Mouse (Mus musculus) kidney, adult 2 months (tissue): ENCODE measurements at regions not wholly inside any gene's neighbourhood (a gene's known extent, or its start where the extent isn't known, plus 50 kb on each side); places are given as distances from the start of the nearest gene placed in this dataset.

ENCODE experiments used
- DNase-seq: peaks from one replicate; pipeline ENCODE4 v3.0.0; 2021
- H3K27ac ChIP-seq: fragments of 200-500 bp; 2 replicates; pipeline ENCODE4 v1.5.1; 2012; ENCODE audit warnings: low read depth, low read length, control low read depth, inconsistent platforms; ENCODE audit not compliant: insufficient read depth
- H3K27me3 ChIP-seq: fragments of 200-500 bp; replicated peaks from 2 replicates; pipeline ENCODE4 v1.6.1; 2012; ENCODE audit warnings: mild to moderate bottlenecking, moderate library complexity, low read length, inconsistent platforms; ENCODE audit not compliant: control insufficient read depth, insufficient read depth
- H3K36me3 ChIP-seq: fragments of 200-500 bp; 2 replicates; pipeline ENCODE4 v1.6.1; 2012; ENCODE audit warnings: mild to moderate bottlenecking, moderate library complexity, low read length, inconsistent platforms; ENCODE audit not compliant: control insufficient read depth, insufficient read depth
- H3K4me1 ChIP-seq: fragments of 200-500 bp; 2 replicates; pipeline ENCODE4 v1.6.1; 2011; ENCODE audit warnings: low read length; ENCODE audit not compliant: control insufficient read depth, insufficient read depth
- H3K4me3 ChIP-seq: fragments of 200-500 bp; 2 replicates; pipeline ENCODE4 v1.5.1; 2011; ENCODE audit warnings: mild to moderate bottlenecking, low read depth, low read length, control low read depth; ENCODE audit not compliant: insufficient read depth
- CTCF ChIP-seq: fragments of 200-500 bp; conservative IDR thresholded peaks from 2 replicates; pipeline ENCODE4 v1.5.1; 2011; ENCODE audit warnings: low read depth, mild to moderate bottlenecking, control low read depth, low read length, moderate library complexity, mixed read lengths; ENCODE audit not compliant: insufficient read depth, insufficient read length
- POLR2A ChIP-seq: fragments of 200-500 bp; IDR thresholded peaks from one replicate; pipeline ENCODE4 v1.6.1; 2011; ENCODE audit warnings: low read depth, low read length, control low read depth
- WGBS: fragments of 180-500 bp; shearing (Covaris S2); methylation state at CpG from one replicate; pipeline ENCODE4 v1.1.7; 2018; 5-methylcytosine and 5-hydroxymethylcytosine counted together

DNA sequence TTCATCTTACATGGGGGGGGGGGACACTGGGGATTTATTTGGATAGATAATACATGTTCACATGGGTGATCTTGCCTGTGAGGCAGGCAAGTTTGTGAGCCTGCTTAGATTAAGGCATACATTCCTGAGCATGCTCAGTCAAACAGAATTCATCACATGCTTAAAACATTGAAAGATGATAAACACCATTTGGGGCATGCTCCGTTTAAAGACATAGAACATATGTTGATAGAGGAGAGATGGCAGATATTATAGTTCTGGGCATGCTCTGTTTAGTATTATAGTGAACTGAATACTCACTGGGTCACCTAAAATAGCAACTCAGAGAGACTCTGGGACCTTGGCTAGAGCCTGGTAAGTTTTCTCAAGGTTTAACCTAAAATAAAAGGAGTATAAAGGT, 269.6 kb upstream of the Tmem132c start:
- 70% methylated on average over 1 of the region's 1 CpGs for WGBS
- no peak for DNase-seq
- H3K36me3 ChIP-seq = no peaks in the 10 kb centered on the region

DNA sequence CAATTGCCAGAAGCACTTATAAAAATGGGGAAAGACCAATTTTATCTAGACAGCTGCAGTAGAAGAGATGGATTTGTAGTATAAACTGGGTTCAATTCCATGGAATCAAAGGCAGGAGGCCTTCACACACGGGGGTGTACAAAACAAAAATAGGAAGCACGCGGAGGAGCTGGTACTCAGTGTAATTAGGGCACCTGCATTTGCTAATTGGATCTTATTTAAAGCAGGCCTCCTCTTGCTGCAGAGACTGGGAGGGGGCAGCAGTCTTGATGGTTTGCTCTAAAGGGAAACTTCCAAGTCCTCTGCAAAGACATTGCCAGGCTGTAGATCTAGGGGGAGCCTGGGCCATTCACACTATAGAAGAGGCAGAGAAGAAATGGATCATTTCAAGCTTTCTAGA, 268.2 kb upstream of the Tmem132c start:
- Histone ChIP-seq H3K27me3 (no peaks in the 10 kb centered on the region), H3K27ac (no peak overlapping the region), H3K4me3 (no peak overlapping the region), H3K4me1 (no peaks in the 10 kb centered on the region), H3K36me3 (no peaks in the 10 kb centered on the region)
- 30% methylated on average over 3 of the region's 3 CpGs for WGBS
- no peak for DNase-seq
- no peak for TF ChIP-seq POLR2A
- no peak for TF ChIP-seq CTCF

More for the DNA sequence above, 269.6 kb upstream of the Tmem132c start:
- TF ChIP-seq POLR2A = no peak
- TF ChIP-seq CTCF = no peak
- no peak overlapping the region for H3K27ac ChIP-seq
- no peaks in the 10 kb centered on the region for H3K4me1 ChIP-seq
- H3K27me3 ChIP-seq = no peaks in the 10 kb centered on the region
- no peak overlapping the region for H3K4me3 ChIP-seq

DNA sequence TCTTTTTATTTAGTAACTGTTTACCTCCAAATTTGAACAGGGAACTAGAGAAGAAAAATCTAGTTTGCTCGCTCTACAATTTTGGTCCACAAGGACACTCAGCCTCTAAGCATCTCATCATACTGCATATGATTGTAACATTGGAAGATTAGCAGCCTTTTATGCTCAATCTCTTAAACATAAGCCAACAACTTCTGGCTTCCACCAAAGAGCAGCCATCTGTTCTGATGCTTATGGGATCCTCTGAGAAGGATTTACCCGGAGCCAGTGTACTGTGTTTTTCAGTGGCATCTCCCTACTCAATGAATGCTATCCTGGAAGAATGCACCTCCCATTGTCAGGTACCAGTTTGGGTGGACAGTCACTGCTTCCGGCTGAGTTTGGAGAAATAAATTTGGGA, 267.0 kb upstream of the Tmem132c start:
- Histone ChIP-seq H3K4me1 (no peaks in the 10 kb centered on the region), H3K36me3 (no peaks in the 10 kb centered on the region), H3K4me3 (no peak overlapping the region), H3K27me3 (no peaks in the 10 kb centered on the region), H3K27ac (no peak overlapping the region)
- WGBS = 93% methylated on average over 3 of the region's 3 CpGs
- no peak for DNase-seq
- TF ChIP-seq POLR2A (no peak), CTCF (no peak)

DNA sequence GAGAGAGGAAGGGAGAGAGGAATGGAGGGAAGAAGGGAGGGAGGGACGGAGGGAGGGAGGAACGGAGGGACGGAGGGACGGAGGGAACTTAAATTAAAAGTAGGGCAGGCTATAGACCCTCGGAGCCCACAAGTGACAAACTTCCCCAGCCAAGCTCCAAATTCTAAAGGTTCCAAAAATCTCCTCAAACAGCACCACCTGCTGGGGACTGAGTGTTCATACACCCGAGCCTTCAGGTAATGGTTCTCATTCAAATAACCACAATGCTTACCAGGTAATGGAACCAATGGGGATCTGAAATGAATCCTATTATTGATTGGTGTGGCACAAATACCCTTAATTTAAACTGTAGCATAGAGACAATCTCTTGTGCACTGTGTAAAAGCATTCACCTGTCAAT, 246.0 kb upstream of the Tmem132c start:
- Histone ChIP-seq H3K27ac (no peak overlapping the region), H3K4me3 (no peak overlapping the region), H3K36me3 (no peaks in the 10 kb centered on the region), H3K4me1 (no peaks in the 10 kb centered on the region), H3K27me3 (no peaks in the 10 kb centered on the region; the same call in 1 of the 2 replicates)
- TF ChIP-seq POLR2A (no peak), CTCF (no peak; the same call in 1 of the 2 replicates)
- WGBS = 46% methylated on average over 6 of the region's 6 CpGs
- no peak for DNase-seq

DNA sequence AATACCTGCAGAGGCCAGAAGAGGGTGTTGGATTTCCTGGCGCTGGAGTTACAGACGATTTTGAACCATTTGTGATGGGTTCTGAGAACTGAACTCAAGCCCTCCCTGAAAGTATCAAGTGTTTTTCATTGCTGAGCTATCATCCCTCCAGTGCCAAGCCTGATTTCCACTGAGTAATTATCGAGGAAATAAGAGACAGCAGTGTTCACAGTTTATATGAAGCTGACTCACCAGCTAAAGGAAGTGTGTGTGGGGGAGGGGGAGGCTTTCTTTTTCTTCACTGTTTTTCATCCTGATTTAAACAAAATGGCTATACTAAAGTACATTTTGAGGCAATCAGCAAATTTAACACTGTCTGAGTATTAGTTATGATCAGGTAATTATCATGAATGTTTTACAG, 227.4 kb upstream of the Tmem132c start:
- no peak for TF ChIP-seq CTCF
- TF ChIP-seq POLR2A = no peak
- Histone ChIP-seq H3K36me3 (no peaks in the 10 kb centered on the region), H3K4me3 (no peak overlapping the region), H3K27me3 (no peaks in the 10 kb centered on the region), H3K27ac (no peak overlapping the region), H3K4me1 (no peaks in the 10 kb centered on the region)
- no peak for DNase-seq
- 53% methylated on average over 3 of the region's 3 CpGs for WGBS

DNA sequence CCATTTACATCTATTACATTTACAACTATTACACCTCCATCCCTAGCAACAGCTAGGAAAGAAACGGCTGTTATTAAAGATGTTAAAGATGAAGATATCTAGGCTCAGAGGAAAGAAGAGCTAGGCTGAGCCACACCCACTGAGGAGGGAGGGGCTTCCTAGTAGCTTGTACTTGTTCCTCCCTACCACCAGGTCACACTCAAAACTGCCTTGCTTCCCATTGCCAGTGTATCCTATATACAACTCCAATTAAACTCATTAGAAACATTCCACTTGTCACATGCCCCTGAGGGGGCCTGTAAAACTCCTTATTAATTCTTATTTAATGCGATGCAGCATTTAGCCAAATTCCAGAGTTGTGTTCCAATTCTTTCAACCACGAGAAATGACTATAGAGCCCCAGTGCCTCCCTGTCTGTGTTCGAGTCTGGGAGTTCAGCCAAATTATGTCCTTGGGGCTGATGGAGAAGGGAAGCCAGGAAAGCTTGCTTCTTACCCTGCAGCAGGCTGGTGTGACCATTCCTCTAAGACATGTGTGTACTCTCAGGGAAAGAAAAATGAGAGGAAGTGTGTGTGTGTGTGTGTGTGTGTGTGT, 225.0 kb upstream of the Tmem132c start:
- DNase-seq = peak; percentile 53
- Histone ChIP-seq H3K4me1 (no peaks in the 10 kb centered on the region), H3K27ac (no peak overlapping the region), H3K36me3 (no peaks in the 10 kb centered on the region), H3K4me3 (no peak overlapping the region), H3K27me3 (no peaks in the 10 kb centered on the region)
- TF ChIP-seq CTCF = no peak
- no peak for TF ChIP-seq POLR2A
- WGBS = 47% methylated on average over 4 of the region's 4 CpGs

DNA sequence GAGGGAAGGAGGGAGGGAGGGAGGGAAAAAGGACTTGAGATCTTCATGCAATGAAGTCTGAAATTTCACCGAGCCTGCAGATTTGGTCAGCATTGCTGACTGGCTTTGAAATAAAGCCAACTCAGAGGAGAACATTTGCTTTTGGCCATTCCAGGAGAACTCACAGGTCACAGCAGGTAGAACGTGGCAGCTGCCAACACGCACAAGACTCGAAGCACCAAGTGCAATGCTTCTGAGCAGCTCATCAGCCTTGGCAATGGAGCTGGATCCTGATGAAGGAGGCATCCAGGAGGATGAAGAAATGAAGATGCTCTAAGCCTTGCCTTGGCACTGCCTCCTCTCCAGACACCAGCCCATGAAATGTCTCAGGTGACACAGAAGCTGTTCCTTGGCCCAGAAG, 223.6 kb upstream of the Tmem132c start:
- WGBS = 62% methylated on average over 4 of the region's 4 CpGs
- TF ChIP-seq CTCF (no peak), POLR2A (no peak)
- Histone ChIP-seq H3K27me3 (no peaks in the 10 kb centered on the region), H3K4me1 (no peaks in the 10 kb centered on the region), H3K4me3 (no peak overlapping the region), H3K36me3 (no peaks in the 10 kb centered on the region), H3K27ac (no peak overlapping the region)
- peak; percentile 27 for DNase-seq

DNA sequence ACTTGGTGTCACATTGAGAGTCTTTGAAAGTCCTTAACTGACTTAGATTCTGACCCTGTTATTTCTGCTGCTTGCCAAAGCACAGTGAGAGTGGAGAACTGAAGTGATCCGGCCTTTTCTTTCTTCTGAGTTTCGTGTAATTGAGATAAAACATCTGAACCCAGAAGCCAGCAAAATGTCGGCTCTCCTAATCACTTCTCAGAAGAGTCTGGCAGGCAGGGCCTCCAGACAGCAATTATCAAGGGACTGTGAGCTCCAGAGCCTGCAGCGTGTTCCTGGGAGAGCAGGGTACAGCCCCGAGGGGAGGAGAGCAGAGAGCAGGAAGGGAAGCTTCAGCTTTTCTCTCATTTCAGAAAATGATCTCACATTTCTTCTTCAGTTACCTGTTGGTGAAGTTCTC, 205.1 kb upstream of the Tmem132c start:
- no peaks in the 10 kb centered on the region for H3K27me3 ChIP-seq
- no peak overlapping the region for H3K4me3 ChIP-seq
- no peak for DNase-seq
- H3K36me3 ChIP-seq = no peaks in the 10 kb centered on the region
- 16% methylated on average over 5 of the region's 5 CpGs for WGBS
- no peak overlapping the region for H3K27ac ChIP-seq
- TF ChIP-seq POLR2A = no peak
- no peak for TF ChIP-seq CTCF
- no peaks in the 10 kb centered on the region for H3K4me1 ChIP-seq
